Mouse (Mus musculus) hindbrain, embryonic 14.5 days (tissue): Measurements from ENCODE around the gene Mrpl22. TPM values are rescaled to one million over a fixed set of nuclear protein-coding genes. Genes with fewer than 3 reads are reported as not detected.

Experiments used
- ATAC-seq: fragments of 200-750 bp; cut with Nextera tagmentation; 2 replicates; pipeline ENCODE4 v1.8.0; 2017; ENCODE audit warnings: moderate number of reproducible peaks, mild to moderate bottlenecking, moderate TSS enrichment, moderate library complexity; ENCODE audit not compliant: low FRiP score
- DNase-seq: peaks from one replicate; pipeline ENCODE4 v3.0.0-alpha.2; 2015; ENCODE audit warnings: low spot score
- H3K27ac ChIP-seq: fragments of 300-500 bp; sonication (generic); 2 replicates; pipeline ENCODE4 v1.5.1; 2014; ENCODE audit warnings: mild to moderate bottlenecking, moderate library complexity
- H3K27me3 ChIP-seq: fragments of 300-500 bp; sonication (generic); 2 replicates; pipeline ENCODE4 v1.6.1; 2014; ENCODE audit warnings: mild to moderate bottlenecking, low read length, mixed read lengths; ENCODE audit not compliant: control insufficient read depth, insufficient read depth
- H3K36me3 ChIP-seq: fragments of 300-500 bp; sonication (generic); replicated peaks from 2 replicates; pipeline ENCODE4 v1.6.1; 2014; ENCODE audit not compliant: control insufficient read depth, insufficient read depth
- H3K4me1 ChIP-seq: fragments of 300-500 bp; sonication (generic); replicated peaks from 2 replicates; pipeline ENCODE4 v1.6.1; 2014; ENCODE audit warnings: antibody characterized with exemption, low read length, mixed read lengths; ENCODE audit not compliant: control insufficient read depth, insufficient read depth
- H3K4me2 ChIP-seq: fragments of 300-500 bp; sonication (generic); replicated peaks from 2 replicates; pipeline ENCODE4 v1.6.1; 2014; ENCODE audit warnings: mild to moderate bottlenecking, moderate library complexity
- H3K4me3 ChIP-seq: fragments of 300-500 bp; sonication (generic); replicated peaks from 2 replicates; pipeline ENCODE4 v1.5.1; 2014; ENCODE audit warnings: mild to moderate bottlenecking, low read length
- H3K9ac ChIP-seq: fragments of 300-500 bp; sonication (generic); 2 replicates; pipeline ENCODE4 v1.6.1; 2014
- H3K9me3 ChIP-seq: fragments of 300-500 bp; sonication (generic); 2 replicates; pipeline ENCODE4 v1.6.1; 2016; ENCODE audit warnings: low read length; ENCODE audit not compliant: control insufficient read depth
- WGBS: fragments of 180-500 bp; shearing (Covaris S2); extraction: QIAGEN DNeasy Blood & Tissue Kit; methylation state at CpG from one replicate; pipeline ENCODE4 v1.1.7; 2014; 5-methylcytosine and 5-hydroxymethylcytosine counted together
- polyA plus RNA-seq: library from polyadenylated mRNA; unstranded; fragments of >200 nt; fragmentation: Nextera tagmentation; extraction: Ambion mirVana; gene quantifications from 2 replicates; pipeline ENCODE4 v1.2.1, GENCODE M21; 2014

Mrpl22 gene
- polyA plus RNA-seq: 86.9 and 98.4 TPM in 2 replicates

- Histone ChIP-seq H3K4me2 (peak within 1 kb of the TSS; percentile 84), H3K27ac (peak within 1 kb of the TSS; percentile 61), H3K4me1 (peaks cover 16% of the 10 kb centered on the region), H3K27me3 (no peaks in the 10 kb centered on the region), H3K4me3 (peak within 1 kb of the TSS; percentile 66), H3K36me3 (peaks cover 39% of the 10 kb centered on the region), H3K9me3 (no peaks in the 10 kb centered on the region), H3K9ac (peak within 1 kb of the TSS; percentile 77)
- DNase-seq (peak; percentile 99), ATAC-seq (peak; percentile 79)
- WGBS: under 1% methylated on average over 34 of the region's 34 CpGs
Observed at GRCm38 (mm10) chr11:58171459-58172091, at the start of gene Mrpl22. Gene Mrpl22, plus strand, starts transcription at chr11:58171661.

- no peak overlapping the region for H3K4me2 ChIP-seq
- no peak for DNase-seq
- WGBS: 85% methylated on average over 2 of the region's 2 CpGs
Observed at GRCm38 (mm10) chr11:58123711-58124110, 47.8 kb upstream of the Mrpl22 start.

GRCm38 (mm10) chr11:58125021-58125420 is 46.4 kb upstream of the Mrpl22 start:
- Histone ChIP-seq H3K9ac (no peak overlapping the region), H3K4me2 (no peak overlapping the region), H3K27me3 (no peaks in the 10 kb centered on the region), H3K27ac (no peak overlapping the region), H3K9me3 (no peaks in the 10 kb centered on the region), H3K4me3 (no peak overlapping the region), H3K4me1 (no peaks in the 10 kb centered on the region), H3K36me3 (peaks cover 98% of the 10 kb centered on the region)
- no peak for ATAC-seq
- no peak for DNase-seq
- 87% methylated on average over 11 of the region's 11 CpGs for WGBS

More at GRCm38 (mm10) chr11:58123711-58124110, 47.8 kb upstream of the Mrpl22 start:
- H3K4me3 ChIP-seq: no peak overlapping the region
- no peak overlapping the region for H3K9ac ChIP-seq
- no peak overlapping the region for H3K27ac ChIP-seq
- no peaks in the 10 kb centered on the region for H3K9me3 ChIP-seq
- no peaks in the 10 kb centered on the region for H3K27me3 ChIP-seq
- H3K36me3 ChIP-seq: peaks cover 95% of the 10 kb centered on the region
- ATAC-seq: no peak
- no peaks in the 10 kb centered on the region for H3K4me1 ChIP-seq

- H3K36me3 ChIP-seq: peaks cover 98% of the 10 kb centered on the region
- ATAC-seq (no peak), DNase-seq (peak; percentile 73)
- no peaks in the 10 kb centered on the region for H3K27me3 ChIP-seq
- H3K4me2 ChIP-seq: no peak overlapping the region
- H3K27ac ChIP-seq: no peak overlapping the region
- no peak overlapping the region for H3K4me3 ChIP-seq
- H3K9ac ChIP-seq: no peak overlapping the region
- no peaks in the 10 kb centered on the region for H3K9me3 ChIP-seq
- 68% methylated on average over 7 of the region's 7 CpGs for WGBS
- H3K4me1 ChIP-seq: no peaks in the 10 kb centered on the region
Observed at GRCm38 (mm10) chr11:58126397-58127160, 44.9 kb upstream of the Mrpl22 start.

GRCm38 (mm10) chr11:58127544-58127943 is 43.9 kb upstream of the Mrpl22 start:
- Histone ChIP-seq H3K4me3 (no peak overlapping the region), H3K27ac (no peak overlapping the region), H3K9me3 (no peaks in the 10 kb centered on the region), H3K27me3 (no peaks in the 10 kb centered on the region), H3K36me3 (peaks cover 100% of the 10 kb centered on the region), H3K4me2 (no peak overlapping the region), H3K4me1 (no peaks in the 10 kb centered on the region), H3K9ac (no peak overlapping the region)
- ATAC-seq: no peak
- 81% methylated on average over 2 of the region's 2 CpGs for WGBS
- no peak for DNase-seq

GRCm38 (mm10) chr11:58129302-58129843 is 42.1 kb upstream of the Mrpl22 start:
- Histone ChIP-seq H3K27me3 (no peaks in the 10 kb centered on the region), H3K36me3 (peaks cover 98% of the 10 kb centered on the region), H3K4me3 (no peak overlapping the region), H3K9me3 (no peaks in the 10 kb centered on the region), H3K4me1 (no peaks in the 10 kb centered on the region), H3K27ac (no peak overlapping the region), H3K9ac (no peak overlapping the region), H3K4me2 (no peak overlapping the region)
- DNase-seq (no peak), ATAC-seq (no peak)
- WGBS: 93% methylated on average over 6 of the region's 6 CpGs

- H3K4me2 ChIP-seq: no peak overlapping the region
- H3K36me3 ChIP-seq: peaks cover 96% of the 10 kb centered on the region
- WGBS: 97% methylated on average over 3 of the region's 3 CpGs
- no peaks in the 10 kb centered on the region for H3K4me1 ChIP-seq
- no peak overlapping the region for H3K9ac ChIP-seq
- no peaks in the 10 kb centered on the region for H3K9me3 ChIP-seq
- no peak overlapping the region for H3K27ac ChIP-seq
- no peak overlapping the region for H3K4me3 ChIP-seq
- DNase-seq (no peak), ATAC-seq (no peak)
- no peaks in the 10 kb centered on the region for H3K27me3 ChIP-seq
Observed at GRCm38 (mm10) chr11:58132026-58132425, 39.4 kb upstream of the Mrpl22 start.

GRCm38 (mm10) chr11:58134869-58135268 is 36.6 kb upstream of the Mrpl22 start:
- Histone ChIP-seq H3K9ac (no peak overlapping the region), H3K4me3 (no peak overlapping the region), H3K27me3 (no peaks in the 10 kb centered on the region), H3K4me2 (no peak overlapping the region), H3K9me3 (no peaks in the 10 kb centered on the region), H3K36me3 (peaks cover 96% of the 10 kb centered on the region), H3K4me1 (no peaks in the 10 kb centered on the region), H3K27ac (no peak overlapping the region)
- ATAC-seq (no peak), DNase-seq (no peak)

GRCm38 (mm10) chr11:58135296-58135695 is 36.2 kb upstream of the Mrpl22 start:
- Histone ChIP-seq H3K4me1 (no peaks in the 10 kb centered on the region), H3K4me3 (no peak overlapping the region), H3K27ac (no peak overlapping the region), H3K9me3 (no peaks in the 10 kb centered on the region), H3K27me3 (no peaks in the 10 kb centered on the region), H3K4me2 (no peak overlapping the region), H3K9ac (no peak overlapping the region), H3K36me3 (peaks cover 96% of the 10 kb centered on the region)
- DNase-seq: no peak
- no peak for ATAC-seq
